Mouse (Mus musculus): ENCODE measurements around the gene Lpp.

DNA sequence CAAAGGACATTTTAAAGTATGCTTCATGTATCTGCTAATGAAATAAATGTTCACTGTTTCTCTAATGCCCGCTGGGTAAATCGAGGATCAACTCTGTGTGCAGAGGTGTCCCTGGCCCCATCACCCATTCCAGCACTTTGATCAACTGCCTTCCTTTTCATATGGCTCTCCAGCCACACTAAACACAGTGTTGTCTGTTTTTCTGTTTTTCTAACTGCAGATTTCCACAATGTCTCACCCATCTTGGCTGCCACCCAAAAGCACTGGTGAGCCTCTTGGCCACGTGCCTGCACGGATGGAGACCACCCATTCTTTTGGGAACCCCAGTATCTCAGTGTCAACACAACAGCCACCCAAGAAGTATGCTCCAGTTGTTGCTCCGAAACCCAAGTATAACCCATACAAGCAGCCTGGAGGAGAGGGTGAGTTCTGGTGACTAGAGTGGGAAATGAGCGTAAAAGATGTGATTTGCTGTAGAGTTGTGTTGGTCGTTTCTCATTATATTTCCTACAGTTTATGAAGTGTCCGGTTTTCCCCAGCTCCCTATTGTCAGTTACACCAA, 214.7 kb downstream of the Lpp start:
- TF ChIP-seq GATA1 (IDR thresholded peaks at IDR 0.05; ENCODE audit: borderline replicate concordance, low read length): no peak
- no peak for TF ChIP-seq CTCF (IDR thresholded peaks at IDR 0.05; ENCODE audit: low read depth, low read length)
- TF ChIP-seq GATA2 (IDR thresholded peaks at IDR 0.05; ENCODE audit: borderline replicate concordance, low read depth, low read length): no peak
- TF ChIP-seq TAL1 (conservative IDR thresholded peaks at IDR 0.05; ENCODE audit: low read depth, low read length): no peak
